Mouse (Mus musculus): Measurements from ENCODE around the gene 9230113P08Rik. TPM values are rescaled to one million over a fixed set of nuclear protein-coding genes. Genes with fewer than 3 reads are reported as not detected.
"Not testable (repeated sequence)": the region's sequence is repeated elsewhere in the genome, so short reads cannot be mapped to it uniquely, and the experiment has no call there.

The 9230113P08Rik gene
- not detected in 2 replicates for polyA plus RNA-seq (2014; fragmentation: Nextera tagmentation; extraction: Ambion mirVana)

GRCm38 (mm10) chr9:35908123-35908522 lies at the start of gene 9230113P08Rik:
9230113P08Rik (plus strand) TSS chr9:35908423.
- H3K9me3 ChIP-seq (ENCODE audit: control insufficient read depth, low read length): peaks cover 11% of the 10 kb centered on the region; the same call in 1 of the 2 replicates
- not testable (repeated sequence) for H3K4me3 ChIP-seq (replicated peaks; ENCODE audit: low read depth, low read length); H3K4me2 ChIP-seq (ENCODE audit: low read length); H3K4me1 ChIP-seq (ENCODE audit: control insufficient read depth, insufficient read depth, low read length); H3K9ac ChIP-seq (replicated peaks; ENCODE audit: low read length); DNase-seq; ATAC-seq (ENCODE audit: low FRiP score, low TSS enrichment); H3K27me3 ChIP-seq (ENCODE audit: control insufficient read depth, insufficient read depth, low read length); H3K36me3 ChIP-seq (ENCODE audit: control insufficient read depth, insufficient read depth, low read length); H3K27ac ChIP-seq (replicated peaks; ENCODE audit: low read depth, low read length)

- H3K27ac ChIP-seq (replicated peaks; ENCODE audit: low read depth, low read length); H3K9ac ChIP-seq (replicated peaks; ENCODE audit: low read length); H3K27me3 ChIP-seq (ENCODE audit: control insufficient read depth, insufficient read depth, low read length); H3K4me1 ChIP-seq (ENCODE audit: control insufficient read depth, insufficient read depth, low read length); DNase-seq; H3K4me3 ChIP-seq (replicated peaks; ENCODE audit: low read depth, low read length); ATAC-seq (ENCODE audit: low FRiP score, low TSS enrichment); H3K4me2 ChIP-seq (ENCODE audit: low read length); H3K9me3 ChIP-seq (ENCODE audit: control insufficient read depth, low read length); H3K36me3 ChIP-seq (ENCODE audit: control insufficient read depth, insufficient read depth, low read length): not testable (repeated sequence)
- 55% methylated on average over 1 of the region's 1 CpGs for WGBS
These were observed 15.1 kb upstream of the 9230113P08Rik start for GRCm38 (mm10) chr9:35893112-35893511.

- H3K4me3 ChIP-seq (replicated peaks; ENCODE audit: low read depth, low read length): no peak overlapping the region
- no peaks in the 10 kb centered on the region for H3K27me3 ChIP-seq (ENCODE audit: control insufficient read depth, insufficient read depth, low read length)
- WGBS: 69% methylated on average over 2 of the region's 2 CpGs
- ATAC-seq (ENCODE audit: low FRiP score, low TSS enrichment) (no peak), DNase-seq (no peak)
- no peaks in the 10 kb centered on the region for H3K4me1 ChIP-seq (ENCODE audit: control insufficient read depth, insufficient read depth, low read length)
- no peak overlapping the region for H3K9ac ChIP-seq (replicated peaks; ENCODE audit: low read length)
- peaks cover 11% of the 10 kb centered on the region; the same call in 1 of the 2 replicates for H3K9me3 ChIP-seq (ENCODE audit: control insufficient read depth, low read length)
- no peak overlapping the region for H3K4me2 ChIP-seq (ENCODE audit: low read length)
- no peak overlapping the region for H3K27ac ChIP-seq (replicated peaks; ENCODE audit: low read depth, low read length)
- no peaks in the 10 kb centered on the region for H3K36me3 ChIP-seq (ENCODE audit: control insufficient read depth, insufficient read depth, low read length)
These were observed 3.7 kb upstream of the 9230113P08Rik start for GRCm38 (mm10) chr9:35904494-35904893.

- Histone ChIP-seq H3K9ac (replicated peaks; ENCODE audit: low read length) (no peak overlapping the region), H3K27me3 (ENCODE audit: control insufficient read depth, insufficient read depth, low read length) (no peaks in the 10 kb centered on the region), H3K36me3 (ENCODE audit: control insufficient read depth, insufficient read depth, low read length) (no peaks in the 10 kb centered on the region), H3K4me3 (replicated peaks; ENCODE audit: low read depth, low read length) (no peak overlapping the region), H3K9me3 (ENCODE audit: control insufficient read depth, low read length) (0 out of 2 replicates have a peak, but pooled peaks cover 4% of the 10 kb centered on the region), H3K4me1 (ENCODE audit: control insufficient read depth, insufficient read depth, low read length) (no peaks in the 10 kb centered on the region), H3K27ac (replicated peaks; ENCODE audit: low read depth, low read length) (no peak overlapping the region), H3K4me2 (ENCODE audit: low read length) (no peak overlapping the region)
- DNase-seq: no peak
- ATAC-seq (ENCODE audit: low FRiP score, low TSS enrichment): no peak
- WGBS: 86% methylated on average over 2 of the region's 2 CpGs
These were observed 22.6 kb downstream of the 9230113P08Rik start for GRCm38 (mm10) chr9:35930817-35931216.

Other genes starting within 250 kb of the 9230113P08Rik start
- gene Pate1, start 221.0 kb upstream of the 9230113P08Rik start, polyA plus RNA-seq (2014; fragmentation: Nextera tagmentation; extraction: Ambion mirVana): not detected in 2 replicates
- not detected in 2 replicates for gene Gm17677, start 167.4 kb upstream of the 9230113P08Rik start, polyA plus RNA-seq (2014; fragmentation: Nextera tagmentation; extraction: Ambion mirVana)
- gene Gm17727, start 130.3 kb upstream of the 9230113P08Rik start, polyA plus RNA-seq (2014; fragmentation: Nextera tagmentation; extraction: Ambion mirVana): not detected in 2 replicates
- gene Gm27235, start 118.3 kb upstream of the 9230113P08Rik start, polyA plus RNA-seq (2014; fragmentation: Nextera tagmentation; extraction: Ambion mirVana): not detected in 2 replicates
- not detected in 2 replicates for gene D730048I06Rik, start 118.3 kb upstream of the 9230113P08Rik start, polyA plus RNA-seq (2014; fragmentation: Nextera tagmentation; extraction: Ambion mirVana)
- gene 9230110F15Rik, start 64.3 kb upstream of the 9230113P08Rik start, polyA plus RNA-seq (2014; fragmentation: Nextera tagmentation; extraction: Ambion mirVana): not detected in 2 replicates
- not detected in 2 replicates for gene Gm5916, start 220.4 kb downstream of the 9230113P08Rik start, polyA plus RNA-seq (2014; fragmentation: Nextera tagmentation; extraction: Ambion mirVana)

Measured in midbrain, embryonic 14.5 days (tissue).